Mouse (Mus musculus): ENCODE results near the gene Slc16a6.

DNA sequence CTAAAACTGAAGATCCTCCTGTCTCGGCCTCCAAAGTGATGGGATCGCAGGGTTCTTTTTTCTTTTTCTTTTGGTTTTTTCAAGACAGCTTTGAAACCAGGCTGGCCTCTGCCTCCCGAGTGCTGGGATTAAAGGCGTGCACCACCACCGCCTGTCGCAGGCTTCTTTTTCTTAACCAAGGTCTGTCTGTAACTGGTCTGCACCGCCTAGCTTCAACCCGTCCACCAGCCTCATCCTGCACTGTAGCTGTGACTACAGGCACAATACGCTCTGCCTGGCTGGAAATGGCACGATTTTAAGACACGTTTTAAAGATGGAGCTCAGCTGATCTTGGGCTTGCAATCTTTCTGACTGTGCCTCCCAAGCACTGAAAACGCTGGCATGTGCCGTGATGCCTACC is 1.4 kb upstream of the Slc16a6 start:
- no peak for TF ChIP-seq CTCF (IDR thresholded peaks at IDR 0.05; ENCODE audit: control insufficient read depth, insufficient read depth, low read length)
- no peak for TF ChIP-seq POLR2A (IDR thresholded peaks at IDR 0.05; ENCODE audit: borderline replicate concordance, control insufficient read depth, low read depth, low read length)

Measured in bone marrow, adult 2 months (tissue).